Mouse (Mus musculus): Measurements from ENCODE around the gene Jsrp1. TPM values are rescaled to one million over a fixed set of nuclear protein-coding genes. Genes with fewer than 3 reads are reported as not detected.

The Jsrp1 gene
- polyA plus RNA-seq, 1 experiment = 343 TPM

DNA sequence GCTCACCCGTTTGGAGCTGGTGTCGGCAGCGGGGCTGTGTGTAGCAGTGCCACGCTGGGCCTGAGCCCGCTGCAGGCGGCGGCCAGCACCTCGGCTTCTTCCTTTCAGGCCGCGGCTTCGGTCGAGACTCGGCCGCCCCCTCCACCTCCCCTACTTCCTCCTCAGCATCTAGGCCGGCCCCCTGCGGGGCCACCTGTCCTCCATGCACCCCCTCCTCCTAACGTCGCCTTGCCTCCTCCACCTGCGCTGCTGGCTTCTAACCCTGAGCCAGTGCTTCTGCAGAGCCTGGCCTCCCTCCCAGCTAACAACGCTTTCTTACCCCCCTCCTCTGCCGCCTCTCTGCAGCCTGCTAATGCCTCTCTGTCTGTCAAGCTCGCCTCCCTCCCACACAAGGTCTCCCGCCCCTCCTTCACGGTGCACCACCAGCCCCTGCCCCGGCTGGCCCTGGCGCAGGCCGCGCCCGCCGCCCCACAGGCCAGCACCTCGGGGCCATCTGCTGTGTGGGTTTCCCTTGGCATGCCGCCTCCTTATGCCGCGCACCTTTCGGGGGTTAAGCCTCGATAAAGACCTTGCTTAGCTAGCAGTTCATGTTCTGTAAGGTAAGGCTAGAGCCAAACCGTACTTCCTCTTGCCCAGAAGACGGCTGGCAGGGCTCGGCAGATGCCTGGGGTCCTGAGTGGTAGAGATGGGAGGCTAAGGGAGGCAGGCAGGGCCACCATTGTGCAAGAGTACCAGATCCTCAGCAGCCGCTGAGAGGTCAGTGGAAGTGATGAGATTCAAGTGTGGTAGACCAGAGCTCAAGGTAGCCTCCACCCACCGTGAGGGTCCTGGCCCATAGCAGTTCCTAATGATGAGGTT, 20.9 kb downstream of the Jsrp1 start:
- Histone ChIP-seq H3ac (ENCODE audit: control insufficient read depth, insufficient read length) (no peak overlapping the region), H3K4me3 (no peak overlapping the region), H3K79me2 (ENCODE audit: control insufficient read depth, insufficient read depth) (peaks cover 21% of the 10 kb centered on the region), H3K27me3 (ENCODE audit: control insufficient read depth, insufficient read depth, insufficient read length) (no peaks in the 10 kb centered on the region), H3K4me2 (ENCODE audit: low read depth) (no peak overlapping the region), H3K36me3 (ENCODE audit: control insufficient read depth, insufficient read depth) (peaks cover 16% of the 10 kb centered on the region)
- TF ChIP-seq POLR2A (IDR thresholded peaks at IDR 0.05; ENCODE audit: insufficient read length, low read depth) (peak; percentile 10), MYOD1 (IDR thresholded peaks at IDR 0.05; ENCODE audit: control insufficient read depth in 1 of 3, insufficient read length in 2 of 3, low read depth in 2 of 3) (peak in 1 of 3 experiments; percentile 51), E2F4 (IDR thresholded peaks at IDR 0.05; ENCODE audit: insufficient read depth) (no peak), MYOG (IDR thresholded peaks at IDR 0.05; ENCODE audit: control insufficient read depth in 1 of 3, insufficient read depth in 1 of 3, insufficient read length in 2 of 3, low read depth in 2 of 3) (peak in 1 of 3 experiments; percentile 45), MAX (IDR thresholded peaks at IDR 0.05; ENCODE audit: low read depth) (no peak), SRF (IDR thresholded peaks at IDR 0.05; ENCODE audit: control insufficient read depth, insufficient read length, low read depth) (no peak), POLR2AphosphoS2 (IDR thresholded peaks at IDR 0.05; ENCODE audit: insufficient read length, low read depth) (peak; percentile 7), CEBPB (IDR thresholded peaks at IDR 0.05; ENCODE audit: insufficient read depth, poor library complexity, severe bottlenecking) (no peak)

DNA sequence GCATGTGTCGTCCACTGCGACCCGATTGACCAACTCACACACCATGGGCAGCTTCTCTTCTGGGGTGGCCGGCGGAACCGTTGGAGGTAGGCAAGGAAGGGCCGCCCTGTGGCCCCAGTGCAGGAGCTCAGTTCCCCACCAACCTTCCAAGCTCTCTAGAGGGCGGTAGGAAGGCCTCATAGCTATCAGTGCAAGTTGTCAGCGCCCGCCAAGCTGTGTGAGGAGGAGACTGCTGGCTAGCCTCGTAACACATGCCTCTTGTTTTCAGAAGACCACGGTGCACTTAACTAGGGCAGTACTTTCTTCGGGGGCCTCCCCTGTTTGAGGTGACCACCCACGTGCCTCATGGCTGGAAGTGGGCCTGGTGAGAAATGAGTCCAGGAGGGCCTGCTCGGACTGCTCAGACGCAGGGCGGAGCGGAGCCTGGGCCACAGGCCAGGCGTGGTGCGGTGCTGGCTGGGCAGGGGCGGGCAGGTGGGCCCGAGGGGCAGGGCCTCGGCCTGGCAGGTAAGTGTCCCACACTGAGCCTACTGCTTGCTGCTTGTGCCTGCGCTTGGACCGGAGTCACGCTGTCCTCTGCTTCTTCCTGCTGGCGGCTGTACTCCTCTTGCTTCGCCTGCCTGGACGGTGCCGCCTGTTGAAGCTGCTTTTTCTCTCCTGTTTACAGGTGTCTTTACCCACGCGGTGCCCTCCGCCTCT, 21.7 kb downstream of the Jsrp1 start:
- no peak overlapping the region for H3K4me2 ChIP-seq (ENCODE audit: low read depth)
- H3K36me3 ChIP-seq (ENCODE audit: control insufficient read depth, insufficient read depth) = peaks cover 16% of the 10 kb centered on the region
- H3ac ChIP-seq (ENCODE audit: control insufficient read depth, insufficient read length) = no peak overlapping the region
- peaks cover 13% of the 10 kb centered on the region for H3K79me2 ChIP-seq (ENCODE audit: control insufficient read depth, insufficient read depth)
- TF ChIP-seq POLR2AphosphoS2 (IDR thresholded peaks at IDR 0.05; ENCODE audit: insufficient read length, low read depth) (peak; percentile 79), MAX (IDR thresholded peaks at IDR 0.05; ENCODE audit: low read depth) (no peak)
- no peak overlapping the region for H3K4me3 ChIP-seq
- no peaks in the 10 kb centered on the region for H3K27me3 ChIP-seq (ENCODE audit: control insufficient read depth, insufficient read depth, insufficient read length)

DNA sequence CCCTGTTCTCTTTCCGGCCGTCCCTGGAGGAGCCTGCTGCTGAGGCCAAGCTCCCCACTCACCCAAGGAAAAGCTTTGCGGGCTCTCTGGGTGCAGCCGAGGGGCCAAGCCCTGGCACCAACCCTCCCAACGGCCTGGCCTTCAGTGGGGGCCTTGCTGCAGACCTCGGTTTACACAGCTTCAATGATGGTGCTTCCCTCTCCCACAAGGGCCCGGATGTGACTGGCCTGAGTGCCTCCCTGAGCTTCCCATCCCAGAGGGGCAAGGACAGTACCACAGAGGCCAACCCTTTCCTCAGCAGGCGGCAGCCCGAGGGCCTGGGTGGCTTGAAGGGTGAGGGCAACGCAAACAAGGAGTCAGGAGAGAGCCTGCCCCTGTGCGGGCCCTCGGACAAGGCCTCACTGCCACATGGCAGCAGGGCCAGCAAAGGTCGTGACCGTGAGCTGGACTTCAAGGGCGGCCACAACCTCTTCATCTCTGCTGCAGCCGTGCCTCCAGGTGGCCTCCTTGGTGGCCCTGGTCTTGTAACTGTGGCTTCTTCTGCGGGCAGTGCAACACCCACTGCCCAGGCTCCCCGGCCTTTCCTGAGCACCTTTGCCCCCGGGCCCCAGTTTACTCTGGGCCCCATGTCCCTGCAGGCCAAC, 22.4 kb downstream of the Jsrp1 start:
- H3K79me2 ChIP-seq (ENCODE audit: control insufficient read depth, insufficient read depth) = peaks cover 6% of the 10 kb centered on the region
- peaks cover 20% of the 10 kb centered on the region for H3K36me3 ChIP-seq (ENCODE audit: control insufficient read depth, insufficient read depth)
- no peak overlapping the region for H3K4me3 ChIP-seq
- TF ChIP-seq TCF3 (IDR thresholded peaks at IDR 0.05; ENCODE audit: insufficient read length, low read depth) = no peak
- TF ChIP-seq REST (IDR thresholded peaks at IDR 0.05; ENCODE audit: insufficient read depth, insufficient read length) = no peak
- TF ChIP-seq MAX (IDR thresholded peaks at IDR 0.05; ENCODE audit: low read depth) = no peak
- no peak for TF ChIP-seq POLR2AphosphoS2 (IDR thresholded peaks at IDR 0.05; ENCODE audit: insufficient read length, low read depth)
- no peak for TF ChIP-seq SRF (IDR thresholded peaks at IDR 0.05; ENCODE audit: control insufficient read depth, insufficient read length, low read depth)
- TF ChIP-seq CEBPB (IDR thresholded peaks at IDR 0.05; ENCODE audit: insufficient read depth, poor library complexity, severe bottlenecking) = no peak
- TF ChIP-seq MYOG (IDR thresholded peaks at IDR 0.05; ENCODE audit: control insufficient read depth in 1 of 3, insufficient read depth in 1 of 3, insufficient read length in 2 of 3, low read depth in 2 of 3) = no peak
- TF ChIP-seq MYOD1 (IDR thresholded peaks at IDR 0.05; ENCODE audit: control insufficient read depth in 1 of 3, insufficient read length in 2 of 3, low read depth in 2 of 3) = no peak
- no peak for TF ChIP-seq POLR2A (IDR thresholded peaks at IDR 0.05; ENCODE audit: insufficient read length, low read depth)
- TF ChIP-seq USF1 (IDR thresholded peaks at IDR 0.05; ENCODE audit: low read depth) = no peak
- no peak for TF ChIP-seq TCF12 (IDR thresholded peaks at IDR 0.05; ENCODE audit: insufficient read depth, poor library complexity, severe bottlenecking)
- TF ChIP-seq E2F4 (IDR thresholded peaks at IDR 0.05; ENCODE audit: insufficient read depth) = no peak
- no peaks in the 10 kb centered on the region for H3K27me3 ChIP-seq (ENCODE audit: control insufficient read depth, insufficient read depth, insufficient read length)
- H3ac ChIP-seq (ENCODE audit: control insufficient read depth, insufficient read length) = no peak overlapping the region
- no peak overlapping the region for H3K4me2 ChIP-seq (ENCODE audit: low read depth)

DNA sequence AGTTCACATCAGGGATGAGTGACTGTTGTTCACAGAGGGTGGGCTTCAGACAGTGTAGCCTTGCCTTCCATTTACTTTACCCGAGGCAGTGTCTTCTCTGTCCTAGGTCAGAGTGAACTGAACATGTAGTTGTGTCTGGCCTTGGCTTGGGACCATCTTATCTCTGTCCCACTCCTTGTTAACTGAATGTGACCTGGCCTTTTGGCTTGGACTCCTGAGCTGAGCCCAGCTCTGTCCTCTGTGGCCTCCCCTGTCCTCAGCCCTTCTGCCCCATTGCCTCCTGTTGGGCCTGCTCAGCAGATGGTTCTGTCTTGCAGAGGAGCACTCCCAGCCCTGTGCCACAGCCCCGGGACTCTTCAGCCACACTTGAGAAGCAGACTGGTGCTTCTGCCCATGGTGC, 25.8 kb downstream of the Jsrp1 start:
- Histone ChIP-seq H3K27me3 (ENCODE audit: control insufficient read depth, insufficient read depth, insufficient read length) (no peaks in the 10 kb centered on the region), H3ac (ENCODE audit: control insufficient read depth, insufficient read length) (no peak overlapping the region), H3K79me2 (ENCODE audit: control insufficient read depth, insufficient read depth) (no peaks in the 10 kb centered on the region), H3K4me3 (no peak overlapping the region), H3K4me2 (ENCODE audit: low read depth) (no peak overlapping the region), H3K36me3 (ENCODE audit: control insufficient read depth, insufficient read depth) (peaks cover 18% of the 10 kb centered on the region)
- TF ChIP-seq MYOD1 (IDR thresholded peaks at IDR 0.05; ENCODE audit: control insufficient read depth in 1 of 3, insufficient read length in 2 of 3, low read depth in 2 of 3) (no peak), TCF3 (IDR thresholded peaks at IDR 0.05; ENCODE audit: insufficient read length, low read depth) (no peak), CEBPB (IDR thresholded peaks at IDR 0.05; ENCODE audit: insufficient read depth, poor library complexity, severe bottlenecking) (no peak), MAX (IDR thresholded peaks at IDR 0.05; ENCODE audit: low read depth) (no peak), SRF (IDR thresholded peaks at IDR 0.05; ENCODE audit: control insufficient read depth, insufficient read length, low read depth) (no peak), REST (IDR thresholded peaks at IDR 0.05; ENCODE audit: insufficient read depth, insufficient read length) (no peak), POLR2AphosphoS2 (IDR thresholded peaks at IDR 0.05; ENCODE audit: insufficient read length, low read depth) (no peak), TCF12 (IDR thresholded peaks at IDR 0.05; ENCODE audit: insufficient read depth, poor library complexity, severe bottlenecking) (no peak), USF1 (IDR thresholded peaks at IDR 0.05; ENCODE audit: low read depth) (no peak), E2F4 (IDR thresholded peaks at IDR 0.05; ENCODE audit: insufficient read depth) (no peak), MYOG (IDR thresholded peaks at IDR 0.05; ENCODE audit: control insufficient read depth in 1 of 3, insufficient read depth in 1 of 3, insufficient read length in 2 of 3, low read depth in 2 of 3) (no peak), POLR2A (IDR thresholded peaks at IDR 0.05; ENCODE audit: insufficient read length, low read depth) (no peak)

Measured in myocyte (in vitro differentiated cells).